Mouse (Mus musculus): ENCODE measurements around the gene Fam189a1. TPM values are rescaled to one million over a fixed set of nuclear protein-coding genes. Genes with fewer than 3 reads are reported as not detected.

Fam189a1 gene
- polyA plus RNA-seq, 2 experiments: 0.02 TPM; not detected in 1

DNA sequence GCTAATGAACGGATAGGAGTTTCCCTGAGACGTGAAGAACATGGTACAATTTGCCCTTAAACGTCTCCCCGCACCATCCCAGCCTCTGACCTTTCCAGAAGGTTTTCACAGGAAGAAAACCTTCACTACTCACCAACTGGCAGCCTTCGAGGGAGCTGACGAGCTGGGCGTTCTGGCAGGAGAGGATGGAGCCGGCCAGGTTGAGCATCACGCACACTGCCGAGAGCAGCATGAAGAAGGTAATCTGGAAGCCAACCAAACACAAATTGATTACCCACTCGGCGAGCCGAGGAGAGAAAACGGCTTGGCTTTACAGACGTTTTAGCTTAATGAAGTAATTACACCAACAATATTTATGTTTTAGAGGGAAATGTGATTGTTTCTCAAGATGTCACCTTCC, 300.4 kb downstream of the Fam189a1 start:
- H3K27me3 ChIP-seq (ENCODE audit: control insufficient read depth, insufficient read depth, low read length): no peaks in the 10 kb centered on the region
- 63% methylated on average over 15 of the region's 15 CpGs for WGBS (ENCODE audit: insufficient replicate concordance)
- no peak for ATAC-seq (ENCODE audit: insufficient read depth)
- no peak for TF ChIP-seq CTCF (IDR thresholded peaks at IDR 0.05; ENCODE audit: low read depth)
- no peak for TF ChIP-seq EP300 (IDR thresholded peaks at IDR 0.05; ENCODE audit: low read depth)
- no peak for DNase-seq (ENCODE audit: low read depth in 3 of 3, low spot score in 3 of 3)
- no peak overlapping the region for H3K27ac ChIP-seq
- no peaks in the 10 kb centered on the region for H3K9me3 ChIP-seq (ENCODE audit: control insufficient read depth, low read length)
- no peak overlapping the region for H3K9ac ChIP-seq (replicated peaks)
- H3K4me1 ChIP-seq (replicated peaks; ENCODE audit: control insufficient read depth in 2 of 2, insufficient read depth in 2 of 2, low read length in 1 of 2): no peaks in the 10 kb centered on the region
- H3K36me3 ChIP-seq (replicated peaks; ENCODE audit: control insufficient read depth, insufficient read depth, low read depth): no peaks in the 10 kb centered on the region
- no peak overlapping the region for H3K4me3 ChIP-seq (ENCODE audit: insufficient read depth in 1 of 2, low read depth in 2 of 2, low read length in 2 of 2)
- H3K4me2 ChIP-seq (ENCODE audit: low read depth): no peak overlapping the region

DNA sequence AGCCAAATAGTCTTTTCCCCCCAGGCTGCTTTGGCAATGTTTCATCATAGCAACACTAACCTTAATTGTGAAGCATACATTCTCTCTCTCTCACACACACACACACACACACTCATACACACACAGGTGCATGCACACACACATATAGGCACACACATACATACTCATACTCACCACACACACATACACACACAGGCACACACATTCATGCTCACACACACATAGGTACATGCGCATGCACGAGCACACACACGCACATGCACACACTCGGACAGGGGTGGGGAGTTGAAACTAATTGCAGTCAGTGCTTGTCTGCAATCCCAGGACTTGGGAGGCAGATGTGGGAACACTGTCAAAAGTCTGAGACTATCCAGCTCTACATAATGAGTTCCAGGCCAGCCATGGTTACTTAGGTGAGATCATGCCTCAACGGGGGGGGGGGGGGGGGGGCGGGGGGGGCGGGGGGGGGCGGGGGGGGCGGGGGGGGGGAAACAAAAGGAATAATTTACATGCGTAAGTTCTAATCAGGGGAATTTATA, 300.9 kb downstream of the Fam189a1 start:
- Histone ChIP-seq H3K4me3 (ENCODE audit: insufficient read depth in 1 of 2, low read depth in 2 of 2, low read length in 2 of 2) (no peak overlapping the region), H3K9me3 (ENCODE audit: control insufficient read depth, low read length) (no peaks in the 10 kb centered on the region), H3K4me2 (ENCODE audit: low read depth) (no peak overlapping the region), H3K9ac (replicated peaks) (no peak overlapping the region), H3K36me3 (replicated peaks; ENCODE audit: control insufficient read depth, insufficient read depth, low read depth) (no peaks in the 10 kb centered on the region), H3K4me1 (replicated peaks; ENCODE audit: control insufficient read depth in 2 of 2, insufficient read depth in 2 of 2, low read length in 1 of 2) (no peaks in the 10 kb centered on the region), H3K27ac (no peak overlapping the region), H3K27me3 (ENCODE audit: control insufficient read depth, insufficient read depth, low read length) (no peaks in the 10 kb centered on the region)
- WGBS (ENCODE audit: insufficient replicate concordance): 70% methylated on average over 5 of the region's 10 CpGs
- ATAC-seq (ENCODE audit: insufficient read depth) (no peak), DNase-seq (ENCODE audit: low read depth in 3 of 3, low spot score in 3 of 3) (no peak)
- TF ChIP-seq CTCF (IDR thresholded peaks at IDR 0.05; ENCODE audit: low read depth) (no peak), EP300 (IDR thresholded peaks at IDR 0.05; ENCODE audit: low read depth) (no peak)

DNA sequence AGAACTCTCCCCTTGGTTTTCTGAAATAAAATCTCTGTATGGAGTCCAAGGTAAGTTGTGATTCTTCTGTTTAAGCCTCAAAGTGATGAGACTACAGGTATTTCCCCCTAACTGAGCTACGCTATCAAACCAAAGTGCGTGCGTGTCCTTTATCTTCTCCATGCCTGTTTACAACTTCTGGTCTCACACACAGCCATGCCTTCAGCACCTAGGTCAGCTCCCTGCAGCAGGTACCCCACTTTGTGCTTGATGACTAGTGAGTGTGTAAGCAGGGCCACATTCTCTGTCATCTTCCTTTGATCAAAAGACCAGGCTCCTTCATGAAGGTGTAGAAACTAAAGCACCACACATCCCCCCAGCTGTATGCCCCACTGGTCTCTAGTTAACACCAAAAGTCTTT, 305.6 kb downstream of the Fam189a1 start:
- no peaks in the 10 kb centered on the region for H3K4me1 ChIP-seq (replicated peaks; ENCODE audit: control insufficient read depth in 2 of 2, insufficient read depth in 2 of 2, low read length in 1 of 2)
- no peaks in the 10 kb centered on the region for H3K36me3 ChIP-seq (replicated peaks; ENCODE audit: control insufficient read depth, insufficient read depth, low read depth)
- no peaks in the 10 kb centered on the region for H3K27me3 ChIP-seq (ENCODE audit: control insufficient read depth, insufficient read depth, low read length)
- WGBS (ENCODE audit: insufficient replicate concordance): 30% methylated on average over 3 of the region's 3 CpGs
- no peak overlapping the region for H3K9ac ChIP-seq (replicated peaks)
- H3K27ac ChIP-seq: no peak overlapping the region
- no peak overlapping the region for H3K4me3 ChIP-seq (ENCODE audit: insufficient read depth in 1 of 2, low read depth in 2 of 2, low read length in 2 of 2)
- TF ChIP-seq CTCF (IDR thresholded peaks at IDR 0.05; ENCODE audit: low read depth) (no peak), EP300 (IDR thresholded peaks at IDR 0.05; ENCODE audit: low read depth) (no peak)
- no peaks in the 10 kb centered on the region for H3K9me3 ChIP-seq (ENCODE audit: control insufficient read depth, low read length)
- DNase-seq (ENCODE audit: low read depth in 3 of 3, low spot score in 3 of 3): no peak
- H3K4me2 ChIP-seq (ENCODE audit: low read depth): no peak overlapping the region
- no peak for ATAC-seq (ENCODE audit: insufficient read depth)

DNA sequence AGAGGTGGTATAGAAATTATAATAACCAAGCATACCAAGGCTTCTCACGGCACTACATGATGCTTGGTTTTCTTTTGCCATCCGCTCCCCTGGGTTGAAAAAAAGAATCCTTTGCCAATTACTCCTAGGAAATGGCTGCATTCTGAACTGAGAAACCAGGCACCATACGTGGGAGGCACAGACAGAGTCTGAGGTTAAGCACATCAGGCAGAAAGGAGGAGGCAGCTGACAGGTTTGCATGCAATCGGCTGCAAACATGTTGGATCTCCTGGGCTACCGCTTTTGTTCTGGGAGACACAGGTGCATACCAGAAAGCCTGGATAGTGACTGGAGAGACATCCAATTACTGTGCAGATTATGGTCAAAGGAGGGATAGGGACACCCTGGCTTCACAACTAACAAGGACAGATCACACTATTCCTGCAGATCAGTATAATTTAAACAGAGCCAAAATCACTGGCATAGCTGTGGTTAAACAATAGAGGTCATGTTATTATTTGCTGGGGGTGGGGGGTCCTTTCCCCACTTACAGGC, 308.9 kb downstream of the Fam189a1 start:
- Histone ChIP-seq H3K9ac (replicated peaks) (no peak overlapping the region), H3K4me2 (ENCODE audit: low read depth) (no peak overlapping the region), H3K27ac (no peak overlapping the region), H3K4me3 (ENCODE audit: insufficient read depth in 1 of 2, low read depth in 2 of 2, low read length in 2 of 2) (no peak overlapping the region), H3K9me3 (ENCODE audit: control insufficient read depth, low read length) (no peaks in the 10 kb centered on the region), H3K27me3 (ENCODE audit: control insufficient read depth, insufficient read depth, low read length) (no peaks in the 10 kb centered on the region), H3K36me3 (replicated peaks; ENCODE audit: control insufficient read depth, insufficient read depth, low read depth) (no peaks in the 10 kb centered on the region), H3K4me1 (replicated peaks; ENCODE audit: control insufficient read depth in 2 of 2, insufficient read depth in 2 of 2, low read length in 1 of 2) (no peaks in the 10 kb centered on the region)
- TF ChIP-seq CTCF (IDR thresholded peaks at IDR 0.05; ENCODE audit: low read depth): no peak
- 70% methylated on average over 5 of the region's 5 CpGs for WGBS (ENCODE audit: insufficient replicate concordance)
- DNase-seq (ENCODE audit: low read depth in 3 of 3, low spot score in 3 of 3) (no peak), ATAC-seq (ENCODE audit: insufficient read depth) (no peak)

DNA sequence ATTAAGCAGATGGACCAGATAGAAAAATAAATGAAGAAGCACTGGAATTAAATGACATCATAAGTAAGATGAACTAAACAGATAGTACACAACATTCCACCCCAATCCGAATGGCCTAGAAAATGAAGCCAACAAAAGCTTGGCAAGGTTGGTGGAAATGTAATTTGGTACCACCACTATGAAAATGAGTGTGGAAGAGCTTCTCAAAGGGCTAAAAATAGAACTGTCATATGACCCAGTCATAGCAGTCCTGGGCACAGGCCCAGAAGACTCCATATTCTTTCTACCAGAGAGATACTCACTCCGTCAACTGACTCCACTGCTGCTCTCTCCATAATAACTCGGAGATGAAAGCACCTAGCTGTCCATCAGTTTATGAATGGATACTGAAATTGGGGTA, 310.3 kb downstream of the Fam189a1 start:
- WGBS (ENCODE audit: insufficient replicate concordance): 59% methylated on average over 3 of the region's 3 CpGs
- no peaks in the 10 kb centered on the region for H3K4me1 ChIP-seq (replicated peaks; ENCODE audit: control insufficient read depth in 2 of 2, insufficient read depth in 2 of 2, low read length in 1 of 2)
- no peaks in the 10 kb centered on the region for H3K9me3 ChIP-seq (ENCODE audit: control insufficient read depth, low read length)
- no peaks in the 10 kb centered on the region for H3K27me3 ChIP-seq (ENCODE audit: control insufficient read depth, insufficient read depth, low read length)
- no peak overlapping the region for H3K4me2 ChIP-seq (ENCODE audit: low read depth)
- no peak for TF ChIP-seq EP300 (IDR thresholded peaks at IDR 0.05; ENCODE audit: low read depth)
- TF ChIP-seq CTCF (IDR thresholded peaks at IDR 0.05; ENCODE audit: low read depth): no peak
- H3K36me3 ChIP-seq (replicated peaks; ENCODE audit: control insufficient read depth, insufficient read depth, low read depth): no peaks in the 10 kb centered on the region
- H3K27ac ChIP-seq: no peak overlapping the region
- no peak for DNase-seq (ENCODE audit: low read depth in 3 of 3, low spot score in 3 of 3)
- no peak for ATAC-seq (ENCODE audit: insufficient read depth)
- H3K9ac ChIP-seq (replicated peaks): no peak overlapping the region
- no peak overlapping the region for H3K4me3 ChIP-seq (ENCODE audit: insufficient read depth in 1 of 2, low read depth in 2 of 2, low read length in 2 of 2)

Data from liver, embryonic 14.5 days (tissue).